Mouse (Mus musculus): ENCODE measurements around the gene Hdgfl3. TPM values are rescaled to one million over a fixed set of nuclear protein-coding genes. Genes with fewer than 3 reads are reported as not detected.

Gene Hdgfl3
- 3.3 to 4.6 TPM (median 3.9 TPM) in 4 replicates for total RNA-seq (2023)

DNA sequence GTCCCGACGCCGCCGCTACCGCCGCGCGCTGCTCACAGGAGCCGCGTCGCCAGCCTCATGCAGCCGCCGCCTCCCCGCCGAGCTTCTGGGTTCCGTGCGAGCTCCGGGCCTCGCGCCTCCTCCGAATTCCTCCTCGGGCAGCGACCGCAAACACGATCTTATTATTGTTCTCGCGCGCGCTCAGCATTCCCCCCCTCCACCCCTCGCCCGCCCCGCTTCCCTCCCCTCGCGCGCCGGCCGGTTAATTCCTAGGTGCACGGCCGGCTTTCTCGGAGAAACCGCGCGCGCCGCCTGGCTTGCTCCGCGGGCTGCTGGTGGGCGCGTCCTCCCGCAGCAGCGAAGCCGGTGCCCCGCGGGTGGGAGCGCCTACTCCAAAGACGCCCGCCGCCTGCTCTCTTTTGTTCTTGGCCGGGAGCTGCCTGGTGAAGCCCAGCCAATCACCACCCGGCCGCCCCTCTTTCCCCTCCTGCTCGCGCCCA lies at the start of gene Hdgfl3:
Gene Hdgfl3, minus strand, starts transcription at position 207 of the 479 bp plus-strand sequence.

DNA sequence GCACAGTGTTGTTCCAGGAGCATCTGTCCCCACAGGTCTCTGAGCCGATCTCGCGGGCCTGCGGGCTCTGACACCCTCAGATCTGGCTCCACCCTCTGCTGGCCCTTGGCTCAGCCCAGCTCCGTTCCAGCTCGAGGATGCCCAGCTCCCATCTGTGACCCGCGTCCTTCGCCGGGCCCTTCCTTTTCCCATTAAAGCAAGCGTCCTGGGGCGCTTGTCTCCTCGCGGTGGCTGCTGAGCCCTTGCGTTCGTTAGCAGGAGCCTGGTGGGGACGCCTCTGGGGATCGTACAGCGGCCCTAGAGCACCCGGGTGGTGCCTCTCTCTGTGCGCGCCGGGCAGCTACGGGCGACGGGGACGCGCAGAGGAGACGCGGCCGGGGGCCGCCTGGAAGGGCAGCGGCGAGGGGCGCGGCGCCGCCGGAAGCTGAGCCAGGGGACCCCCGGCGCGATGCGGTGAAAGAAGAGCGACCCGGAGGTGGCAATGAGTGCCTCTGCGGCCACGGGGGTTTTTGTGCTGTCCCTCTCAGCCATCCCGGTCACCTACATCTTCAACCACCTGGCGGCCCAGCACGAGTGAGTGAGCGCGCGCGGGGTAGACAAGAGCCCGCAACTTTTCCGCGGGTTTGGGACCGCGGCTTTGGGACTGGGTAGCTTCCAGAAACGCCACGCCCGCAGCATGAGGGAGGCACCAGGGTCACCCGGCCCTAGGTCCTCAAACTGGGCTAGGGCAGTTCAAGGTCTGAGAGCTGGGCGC lies 75.1 kb downstream of the Hdgfl3 start, which contains the start of gene Tm6sf1:
Gene Tm6sf1, plus strand, starts transcription at position 34 of the 754 bp plus-strand sequence.

DNA sequence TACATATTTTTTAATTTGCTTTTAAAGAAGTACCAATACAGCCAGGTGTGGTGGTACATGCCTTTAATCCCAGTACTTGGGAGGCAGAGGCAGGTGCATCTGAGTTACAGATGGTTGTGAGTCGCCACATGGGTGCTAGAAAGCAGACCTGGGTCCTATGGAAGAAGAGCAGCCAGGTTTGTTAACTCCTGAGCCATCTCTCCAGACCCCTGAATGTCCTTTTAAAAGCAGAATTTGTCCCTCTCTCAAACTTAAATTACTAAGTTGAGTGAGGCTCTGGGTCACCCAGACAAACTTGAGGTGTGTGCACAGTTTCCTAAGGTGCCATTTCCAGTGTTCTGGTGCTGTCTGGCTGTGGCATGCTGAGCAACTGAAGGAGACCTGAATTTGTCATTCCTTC lies 78.6 kb downstream of the Hdgfl3 start, which contains the start of gene Gm10160:
Gene Gm10160, minus strand, starts transcription at position 101 of the 400 bp plus-strand sequence.

Other genes with a start within 250 kb of the Hdgfl3 start
- gene Homer2, start 226.9 kb downstream of the Hdgfl3 start, total RNA-seq (2023), result 2.0 TPM in 1 of 4 replicates, not detected in the others
- gene Ramac, start 171.5 kb downstream of the Hdgfl3 start, total RNA-seq (2023), result 43.3 to 48.4 TPM (median 46.0 TPM) in 4 replicates
- gene 3110040N11Rik, start 145.0 kb downstream of the Hdgfl3 start, total RNA-seq (2023), result 23.6 to 31.1 TPM (median 28.5 TPM) in 4 replicates
- gene Btbd1, start 105.0 kb downstream of the Hdgfl3 start, total RNA-seq (2023), result 60.7 to 75.2 TPM (median 69.2 TPM) in 4 replicates
- not detected in 4 replicates for gene Gm10160, start 78.7 kb downstream of the Hdgfl3 start, total RNA-seq (2023)
- 129 to 139 TPM (median 133 TPM) in 4 replicates for gene Tm6sf1, start 75.5 kb downstream of the Hdgfl3 start, total RNA-seq (2023)
- 0.12 to 0.20 TPM in 2 of 4 replicates, not detected in the others for gene Bnc1, start 57.8 kb upstream of the Hdgfl3 start, total RNA-seq (2023)
- gene Sh3gl3, start 239.4 kb upstream of the Hdgfl3 start, total RNA-seq (2023), result not detected in 4 replicates